ENCODE assay signal across 14 mouse cellular contexts in genomic region chr14:73254412-73254811, GRCm38 (mm10). TPM values are rescaled to one million over a fixed set of nuclear protein-coding genes. Genes with fewer than 3 reads are reported as not detected.
A peak's percentile ranks its signal among the peaks of the same experiment; 100 is the strongest.
DNase-seq lines count a peak whose midpoint lies in the region; ATAC-seq and TF ChIP-seq lines count a peak whose summit lies in the region.
"Had no signal": no experiment of that assay in that cellular context is flagged by ENCODE, and none has a peak within 500 bp of the region (broad histone marks: within the 10 kb centered on the region; RNA-seq: fewer than 3 reads in every experiment).

No protein-coding gene starts in this region.

- peaks cover 28% of the 10 kb centered on the region for H3K4me1 ChIP-seq in liver, adult 2 months (ENCODE audit: control insufficient read depth, insufficient read depth, low read length)
- H3K4me1 ChIP-seq in embryonic facial prominence, embryonic 10.5 days = peaks cover 11% of the 10 kb centered on the region
- no peaks in the 10 kb centered on the region for H3K4me1 ChIP-seq in kidney, embryonic 14.5 days (ENCODE audit: control insufficient read depth, insufficient read depth, low read length)
- peaks cover 8% of the 10 kb centered on the region for H3K4me1 ChIP-seq in liver, embryonic 16.5 days (ENCODE audit: control insufficient read depth, low read depth, low read length)

- no peak; the same call in 1 of the 2 replicates for ATAC-seq in kidney, embryonic 14.5 days (ENCODE audit: low FRiP score, low TSS enrichment)
- ATAC-seq in liver, embryonic 16.5 days (ENCODE audit: low read depth) = no peak
- ATAC-seq: midbrain, embryonic 16.5 days had no signal

- TF ChIP-seq POLR2A in liver, adult 2 months (IDR thresholded peaks at IDR 0.05; ENCODE audit: extremely low read depth, insufficient read depth, low read length) = no peak

- H3K4me2 ChIP-seq in kidney, embryonic 14.5 days (replicated peaks; ENCODE audit: low read depth, low read length) = no peak overlapping the region
- H3K4me2 ChIP-seq in liver, embryonic 16.5 days (ENCODE audit: low read depth, low read length) = no peak overlapping the region

- TF ChIP-seq CTCF in liver, adult 2 months (IDR thresholded peaks at IDR 0.05; ENCODE audit: low read depth, low read length) = peak; percentile 7; the same call in 1 of the 2 replicates

- no peaks in the 10 kb centered on the region for H3K27me3 ChIP-seq in liver, adult 2 months (ENCODE audit: control insufficient read depth, insufficient read depth, low read length)
- no peaks in the 10 kb centered on the region for H3K27me3 ChIP-seq in embryonic facial prominence, embryonic 10.5 days (replicated peaks; ENCODE audit: low read depth, poor library complexity, severe bottlenecking)
- no peaks in the 10 kb centered on the region for H3K27me3 ChIP-seq in kidney, embryonic 14.5 days (ENCODE audit: control insufficient read depth, insufficient read depth, low read length)
- no peaks in the 10 kb centered on the region for H3K27me3 ChIP-seq in liver, embryonic 16.5 days (ENCODE audit: control insufficient read depth, insufficient read depth, low read depth, low read length)

- WGBS in liver, adult 2 months = 49% methylated on average over 4 of the region's 4 CpGs
- WGBS in embryonic facial prominence, embryonic 10.5 days = 72% methylated on average over 4 of the region's 4 CpGs
- 88% methylated on average over 4 of the region's 4 CpGs for WGBS in kidney, embryonic 14.5 days
- WGBS in liver, embryonic 16.5 days (ENCODE audit: insufficient replicate concordance) = 72% methylated on average over 4 of the region's 4 CpGs

- H3K4me3 ChIP-seq in liver, adult 2 months (ENCODE audit: insufficient read depth, low read depth, low read length) = no peak overlapping the region
- H3K4me3 ChIP-seq in embryonic facial prominence, embryonic 10.5 days = no peak overlapping the region
- no peak overlapping the region for H3K4me3 ChIP-seq in kidney, embryonic 14.5 days (ENCODE audit: low read length)
- no peak overlapping the region for H3K4me3 ChIP-seq in liver, embryonic 16.5 days (ENCODE audit: low read depth, low read length)
- H3K4me3 ChIP-seq: erythroblast, embryonic 14.5 days had no signal

- peak overlapping the region; percentile 59 for H3K27ac ChIP-seq in liver, adult 2 months (replicated peaks; ENCODE audit: insufficient read depth, low read depth, low read length)
- H3K27ac ChIP-seq in embryonic facial prominence, embryonic 10.5 days (replicated peaks) = peak overlapping the region; percentile 65; the same call in 1 of the 2 replicates
- H3K27ac ChIP-seq in kidney, embryonic 14.5 days (ENCODE audit: low read depth, low read length) = peak overlapping the region; percentile 24; the same call in 1 of the 2 replicates
- 0 out of 2 replicates have a peak overlapping the region, but pooled peaks have one; percentile 33 for H3K27ac ChIP-seq in liver, embryonic 16.5 days (ENCODE audit: low read length)

- H3K9ac ChIP-seq in liver, adult 2 months (ENCODE audit: low read depth, low read length) = peak overlapping the region; percentile 18; the same call in 1 of the 2 replicates
- no peak overlapping the region for H3K9ac ChIP-seq in kidney, embryonic 14.5 days (ENCODE audit: low read depth, low read length)
- H3K9ac ChIP-seq in liver, embryonic 16.5 days (ENCODE audit: low read depth, low read length) = no peak overlapping the region
- H3K9ac ChIP-seq: liver, embryonic 14.5 days had no signal

- H3K79me2 ChIP-seq in liver, adult 2 months (ENCODE audit: control insufficient read depth, insufficient read depth, low read length) = no peaks in the 10 kb centered on the region; the same call in 1 of the 2 replicates

- H3K36me3 ChIP-seq in liver, adult 2 months (ENCODE audit: control insufficient read depth, insufficient read depth, low read length) = no peaks in the 10 kb centered on the region
- H3K36me3 ChIP-seq in embryonic facial prominence, embryonic 10.5 days (replicated peaks) = no peaks in the 10 kb centered on the region
- no peaks in the 10 kb centered on the region for H3K36me3 ChIP-seq in kidney, embryonic 14.5 days (ENCODE audit: control insufficient read depth, insufficient read depth, low read length)
- H3K36me3 ChIP-seq in liver, embryonic 16.5 days (ENCODE audit: control insufficient read depth, insufficient read depth) = no peaks in the 10 kb centered on the region

- DNase-seq in liver, adult 2 months (ENCODE audit: extremely low read depth, low read depth, low spot score) = peak; percentile 45
- no peak for DNase-seq in liver
- DNase-seq in embryonic facial prominence, embryonic 10.5 days (ENCODE audit: low spot score) = no peak
- no peak for DNase-seq in adrenal gland, adult 2 months
- no peak for DNase-seq in lung, postnatal 25 days (ENCODE audit: low spot score)
- DNase-seq in B cell, adult 2 months = no peak
- DNase-seq: cerebellum, postnatal 36 days; gastrocnemius, postnatal 25 days; layer of hippocampus, postnatal 36 days had no signal

- no peaks in the 10 kb centered on the region for H3K9me3 ChIP-seq in embryonic facial prominence, embryonic 10.5 days
- H3K9me3 ChIP-seq in kidney, embryonic 14.5 days (ENCODE audit: control insufficient read depth, low read length) = no peaks in the 10 kb centered on the region
- H3K9me3 ChIP-seq in liver, embryonic 16.5 days (replicated peaks; ENCODE audit: control insufficient read depth, low read length) = no peaks in the 10 kb centered on the region

RNA-seq across cellular contexts. Expression of gene Lpar6, which starts 16.7 kb away (rescaled TPM):
- total RNA-seq in liver, adult 2 months (2014; rRNA removed) = 11.2 and 12.4 TPM in 2 replicates
- polyA plus RNA-seq in liver, adult 2 months (2012; rRNA removed) = 2.7 and 3.1 TPM in 2 replicates
- polyA plus RNA-seq in embryonic facial prominence, embryonic 10.5 days (2016; fragmentation: Nextera tagmentation; extraction: Ambion mirVana) = 18.0 and 18.1 TPM in 2 replicates
- polyA plus RNA-seq in kidney, embryonic 14.5 days (2014; fragmentation: Nextera tagmentation; extraction: Ambion mirVana) = 15.5 and 15.7 TPM in 2 replicates
- polyA plus RNA-seq in liver, embryonic 16.5 days (2015; fragmentation: Nextera tagmentation; extraction: Ambion mirVana) = 5.9 TPM in 2 replicates
- total RNA-seq in adrenal gland, adult 2 months (2021) = 1 to 10 TPM; 3.5 to 6.7 TPM
- polyA plus RNA-seq in adrenal gland, adult 2 months (2012; rRNA removed) = 0.79 and 0.89 TPM in 2 replicates
- polyA plus RNA-seq: erythroblast, embryonic 14.5 days had no signal
